Mouse (Mus musculus) liver (tissue): ENCODE data around the gene Isg15.
"Not testable (repeated sequence)": the region's sequence is repeated elsewhere in the genome, so short reads cannot be mapped to it uniquely, and the experiment has no call there.

ENCODE experiments used
- DNase-seq: peaks from one replicate; pipeline ENCODE4 v3.0.0-alpha.2; 2020; ENCODE audit warnings: mixed read lengths

The Isg15 gene

DNA sequence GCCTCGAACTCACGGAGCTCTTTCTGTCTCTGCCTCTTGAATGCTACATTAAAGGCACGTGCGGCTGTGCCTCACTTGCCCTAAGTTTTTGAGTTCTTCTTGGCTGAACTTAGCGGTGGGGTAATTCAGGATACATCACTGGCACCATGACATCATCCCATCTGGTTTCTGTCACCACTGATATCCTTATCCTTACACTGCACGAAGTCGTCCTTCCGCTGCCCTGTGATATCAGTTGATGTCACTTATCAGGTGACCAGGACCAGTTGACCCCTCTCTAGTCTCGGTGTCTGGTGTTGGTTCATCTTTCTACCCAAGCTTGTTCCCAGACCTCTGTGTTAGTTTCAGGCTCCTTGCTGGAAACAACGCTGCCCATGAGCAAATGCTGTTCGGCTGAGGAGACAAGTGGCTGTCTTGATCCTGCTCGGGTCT, 1.9 kb upstream of the Isg15 start:
- DNase-seq, result peak; percentile 73

DNA sequence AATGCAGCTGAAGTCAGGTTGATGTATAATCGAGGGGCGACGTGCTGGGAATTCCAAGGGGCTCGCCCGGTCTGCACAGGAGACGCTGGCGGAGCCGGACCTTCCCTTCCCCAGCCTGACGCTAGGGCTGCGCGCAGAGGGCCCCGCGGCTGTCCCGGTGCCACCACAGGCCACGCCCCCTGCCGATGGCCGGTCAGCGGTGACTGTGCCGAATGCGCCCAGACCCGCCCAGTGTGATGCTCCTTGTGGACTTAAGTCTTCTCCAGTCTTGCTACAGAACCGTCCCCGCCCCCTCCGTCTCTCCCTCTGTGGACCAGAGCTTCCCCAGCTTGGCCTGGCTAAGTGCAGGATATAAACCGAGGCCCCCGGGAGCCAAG, 2.8 kb downstream of the Isg15 start:
- DNase-seq, result peak; percentile 95

DNA sequence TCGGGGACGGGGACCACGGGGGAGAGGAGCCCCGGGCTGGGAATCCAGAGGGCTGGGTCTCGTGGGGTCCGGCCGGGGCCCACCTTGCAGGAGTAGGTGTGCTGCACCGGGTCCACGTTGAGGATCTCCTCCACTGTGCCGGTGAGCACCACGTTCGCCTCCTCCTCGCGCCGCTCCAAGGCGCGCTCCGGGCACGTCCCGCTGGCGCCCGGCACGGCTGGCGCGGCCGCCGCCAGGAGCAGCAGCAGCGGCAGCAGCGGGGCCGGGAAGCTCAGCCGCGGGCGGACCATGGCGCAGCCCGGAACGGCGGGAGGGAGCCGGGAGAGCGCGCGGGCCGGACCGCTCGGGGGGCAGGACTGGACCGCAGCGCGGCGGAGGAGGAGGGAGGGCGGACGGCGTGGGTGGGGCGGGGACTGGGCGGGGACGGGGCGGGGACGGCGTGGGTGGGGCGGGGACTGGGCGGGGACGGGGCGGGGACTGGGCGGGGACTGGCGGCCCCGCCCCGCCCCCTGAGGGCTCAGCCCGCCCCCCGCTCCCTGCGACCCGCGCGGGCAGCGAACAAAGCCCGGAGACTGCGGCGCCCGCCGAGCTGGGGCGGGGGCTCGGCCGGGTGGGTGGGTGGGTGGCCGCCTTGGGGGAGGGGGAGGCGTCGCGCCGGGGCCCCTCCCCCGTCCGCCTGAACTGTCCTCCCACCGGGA, 3.3 kb downstream of the Isg15 start, which contains the start of gene Agrn:
Gene Agrn (minus strand): TSS at position 358 of the 698 bp plus-strand sequence.
- DNase-seq, result peak; percentile 84

DNA sequence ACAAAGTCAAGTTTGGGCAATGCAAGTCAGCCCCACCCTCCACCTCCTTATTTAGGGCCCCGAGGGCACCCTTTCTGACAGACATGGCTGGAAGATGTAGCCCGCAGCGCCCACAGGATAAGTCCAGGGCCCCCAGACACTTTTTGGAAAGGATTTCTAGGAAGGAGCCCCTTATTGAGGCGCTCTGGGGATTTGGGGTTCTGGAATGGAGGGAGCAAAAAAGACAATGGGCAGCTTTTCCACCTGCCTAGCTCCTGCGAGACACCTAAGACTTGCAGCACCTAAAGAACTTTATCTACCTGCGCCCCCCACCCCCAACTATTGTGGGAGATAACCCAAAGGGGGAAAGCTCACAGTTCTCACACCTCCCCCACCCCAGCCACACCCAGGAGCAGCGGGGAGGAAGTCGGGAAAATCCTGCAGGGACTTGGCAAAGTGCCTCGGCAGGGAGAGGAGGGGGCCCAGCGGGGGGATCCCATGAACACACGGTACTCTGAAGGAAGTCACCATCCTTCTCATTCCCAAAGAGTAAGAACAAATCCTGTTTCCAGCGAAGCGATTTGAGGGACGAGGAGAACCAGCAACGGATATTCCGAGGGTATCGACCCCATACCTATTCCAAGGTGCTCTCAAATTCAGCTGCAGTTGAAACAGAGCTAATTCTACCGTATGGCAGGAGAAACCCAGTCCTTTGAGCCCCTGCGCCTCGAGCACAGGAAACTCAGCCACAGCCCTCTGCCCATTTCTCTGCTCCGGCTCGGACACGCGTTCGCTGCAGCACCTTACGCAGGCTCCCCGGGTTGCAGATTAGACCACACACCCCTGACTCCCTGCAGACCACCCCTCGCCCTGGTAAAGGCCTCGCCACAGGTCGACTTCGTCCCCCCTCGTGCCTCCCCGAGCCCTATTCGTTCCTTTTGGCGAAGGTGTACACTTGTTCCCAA, 4.4 kb downstream of the Isg15 start:
- DNase-seq, result peak; percentile 65

DNA sequence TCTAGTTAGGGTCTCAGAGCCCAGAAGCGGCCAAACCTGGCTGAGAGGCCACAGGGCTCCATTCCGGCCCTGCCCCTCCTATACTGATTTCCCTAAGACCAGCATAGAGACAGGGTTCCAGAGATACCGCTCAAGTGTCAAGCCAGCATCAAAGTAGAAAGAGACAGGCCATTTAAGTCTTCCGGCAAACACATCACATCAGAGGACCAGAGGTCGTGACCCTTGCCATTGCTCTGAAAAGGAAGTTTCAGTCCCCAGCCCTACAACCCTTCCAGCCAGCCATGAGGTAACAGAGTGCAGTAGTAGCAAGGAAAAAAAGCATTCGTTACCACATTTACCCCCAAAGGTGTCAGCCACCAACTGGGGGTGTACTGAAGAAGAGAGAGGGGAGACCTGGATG, 6.3 kb downstream of the Isg15 start:
- DNase-seq, result no peak

DNA sequence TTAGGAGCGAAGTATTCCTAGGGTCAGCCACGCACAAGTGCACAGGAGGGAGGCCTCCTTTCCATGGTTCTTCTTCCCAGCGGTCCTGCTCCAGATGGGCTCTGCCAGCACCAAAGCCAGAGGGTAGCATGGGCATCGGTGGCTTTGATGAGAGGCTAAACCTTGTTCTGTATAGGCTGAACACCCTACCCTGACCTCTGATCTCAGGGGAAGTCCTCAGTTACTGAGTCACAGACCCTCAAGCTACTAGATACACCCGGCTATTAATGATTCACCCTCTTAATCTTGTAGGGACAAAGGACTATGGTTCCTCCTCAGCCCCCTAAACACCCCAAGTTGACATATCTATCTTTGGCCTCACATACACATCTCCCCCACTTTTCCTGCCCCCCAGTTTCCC, 6.7 kb downstream of the Isg15 start:
- no peak for DNase-seq

DNA sequence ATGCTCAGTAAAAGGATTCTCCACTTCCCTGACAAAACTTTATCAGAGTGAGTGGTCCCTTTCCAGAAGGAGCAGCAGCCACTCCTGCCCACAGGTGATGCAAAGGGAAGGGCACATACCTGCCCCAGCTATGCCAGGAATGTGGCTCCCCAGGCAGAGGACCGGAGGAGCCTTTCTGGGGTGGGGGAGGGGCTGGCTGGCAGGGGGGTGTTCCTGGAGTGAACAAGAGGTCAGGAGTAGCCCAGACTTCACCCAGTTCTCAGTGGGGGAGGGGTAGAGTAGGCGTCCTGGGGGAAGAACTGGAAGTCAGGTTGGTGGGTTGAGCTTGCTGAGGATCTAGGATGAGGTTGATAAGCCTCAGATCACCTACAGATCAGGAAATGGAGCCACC, 7.4 kb downstream of the Isg15 start:
- no peak for DNase-seq

DNA sequence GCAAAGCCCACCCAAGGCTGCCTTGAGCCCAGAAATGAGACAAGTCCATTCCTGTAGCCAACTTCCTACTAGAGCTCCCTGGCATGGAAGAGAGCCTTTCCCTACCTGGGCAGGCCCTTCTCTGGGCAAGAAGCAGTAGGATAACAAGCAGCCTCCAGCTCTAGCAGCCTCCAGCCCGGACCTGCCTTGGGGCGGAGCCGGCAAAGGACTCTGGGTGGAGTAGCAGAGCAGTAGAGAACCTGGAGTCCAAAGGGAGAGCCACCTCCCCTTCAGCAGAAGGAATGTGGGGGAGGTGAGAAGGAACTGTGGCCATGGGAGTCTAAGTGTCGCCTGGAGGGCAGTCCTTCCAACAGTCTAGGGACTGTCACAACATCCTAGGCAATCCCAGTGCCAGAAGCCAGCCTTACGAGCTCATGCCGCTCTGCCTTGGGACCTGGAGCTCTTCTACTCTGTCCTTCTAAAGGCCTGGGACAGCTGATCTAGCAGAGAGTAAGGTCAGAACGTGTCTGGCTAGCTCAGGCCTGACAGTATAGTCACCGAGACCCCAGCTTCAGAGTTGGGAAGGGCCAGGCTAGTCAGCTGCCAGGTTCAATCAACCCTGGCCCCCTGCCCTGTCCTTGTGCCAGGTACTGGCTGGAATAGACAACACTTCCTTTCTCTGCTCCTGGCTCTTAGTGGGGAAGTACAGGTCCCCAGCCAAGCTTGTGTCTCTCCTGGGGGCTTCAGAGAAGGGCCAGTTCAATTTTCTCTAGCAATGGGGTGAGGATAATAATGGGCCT, 8.0 kb downstream of the Isg15 start:
- peak; percentile 73 for DNase-seq

DNA sequence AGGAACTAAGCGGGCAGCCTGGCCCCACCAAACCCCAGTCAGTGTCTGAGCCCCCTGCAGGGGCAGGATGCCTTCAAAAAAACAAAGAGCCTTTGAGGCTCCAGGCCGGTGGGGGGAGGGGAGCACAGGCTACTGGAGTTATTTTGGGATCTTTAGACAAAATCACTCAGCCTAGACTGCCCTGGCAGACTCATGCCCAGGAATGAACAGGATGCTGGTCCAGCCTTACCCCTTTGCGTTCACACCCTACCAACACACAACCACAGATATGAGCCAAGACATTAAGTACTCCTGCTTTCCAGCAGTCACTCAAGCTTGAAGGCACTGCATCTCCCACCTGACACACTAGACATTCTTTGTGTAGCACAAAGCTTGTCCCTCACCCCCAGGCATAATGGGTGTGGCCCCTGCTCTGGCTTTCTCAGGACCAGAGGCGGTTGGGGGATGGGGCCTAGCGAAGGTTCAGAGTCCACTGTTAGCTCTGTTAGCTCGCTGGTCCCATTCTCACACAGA, 11.8 kb downstream of the Isg15 start:
- DNase-seq, result peak; percentile 62

DNA sequence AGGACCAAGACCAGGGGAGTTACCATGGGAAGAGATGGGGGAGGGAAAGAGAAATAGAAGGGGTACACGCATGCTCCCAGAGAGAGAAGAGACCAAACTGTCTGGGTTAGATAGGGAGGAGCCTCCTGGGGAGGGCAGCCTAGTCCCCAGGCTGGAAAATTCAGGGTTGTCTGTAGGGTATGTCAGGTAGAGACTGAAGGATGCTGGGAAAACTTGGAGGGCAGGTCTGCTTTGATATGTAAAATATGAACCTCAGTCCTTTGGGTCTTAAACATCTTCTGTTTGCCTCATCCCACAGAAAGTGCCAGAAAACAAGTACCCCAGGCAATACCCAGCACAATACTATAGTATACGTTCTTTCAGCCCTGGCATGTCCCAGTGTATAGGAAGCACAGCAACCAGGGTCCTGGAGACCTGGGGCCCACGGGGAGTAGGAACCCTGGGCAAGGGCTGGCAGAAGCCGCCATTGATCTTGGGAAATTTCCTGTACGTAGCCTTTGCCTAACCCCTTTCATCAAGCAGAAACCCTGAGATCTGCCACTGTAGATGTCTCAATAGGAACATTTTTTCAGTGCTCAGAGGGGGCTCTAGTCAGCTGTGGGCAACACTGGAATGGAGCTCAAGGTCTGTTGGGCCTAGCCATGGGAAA, 12.3 kb downstream of the Isg15 start:
- DNase-seq, result no peak

DNA sequence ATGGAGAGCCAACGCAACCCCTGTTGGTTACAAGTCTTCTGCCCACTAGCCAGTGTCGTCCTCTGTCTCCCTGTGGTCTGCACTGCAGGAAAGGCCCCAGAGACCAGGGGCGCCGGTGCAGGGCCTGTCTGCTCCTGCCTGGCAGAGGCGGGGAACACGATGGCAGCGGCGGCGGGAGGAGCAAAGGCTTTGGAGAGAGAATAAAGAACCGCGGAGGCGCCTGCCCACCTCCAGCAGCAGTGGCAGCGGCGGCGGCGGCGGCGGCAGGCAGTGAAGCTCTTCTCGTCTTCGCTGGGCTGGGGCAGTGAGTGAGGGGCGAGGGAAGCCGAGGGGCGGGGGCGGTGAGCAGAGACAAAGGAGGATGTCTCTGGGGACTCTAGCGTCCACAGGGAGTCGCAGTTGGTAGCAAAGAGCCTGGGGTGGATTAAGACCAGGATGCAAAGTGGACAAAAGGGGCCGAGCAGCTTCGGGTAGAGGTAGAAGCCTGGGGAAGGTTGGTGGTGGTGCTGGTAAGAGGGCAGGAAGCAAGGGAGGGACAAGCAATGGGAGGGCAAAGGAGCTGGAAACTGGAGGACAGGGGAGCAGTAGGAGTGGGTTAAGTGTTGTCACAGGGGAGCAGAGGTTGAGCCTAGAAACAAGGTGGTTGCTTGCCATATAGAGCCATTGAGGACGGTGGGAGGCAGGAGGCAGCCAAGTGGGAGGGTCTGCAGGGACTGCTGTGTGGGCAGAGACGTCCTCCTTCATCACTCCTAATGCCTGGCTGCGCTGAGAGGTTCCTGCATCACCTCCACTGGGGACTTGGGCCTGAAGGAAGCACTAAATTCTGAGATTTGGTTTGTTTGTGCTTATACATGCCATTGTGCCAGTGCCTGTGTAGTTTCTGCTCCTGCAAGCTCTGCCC, 14.4 kb downstream of the Isg15 start:
- DNase-seq, result peak; percentile 43

DNA sequence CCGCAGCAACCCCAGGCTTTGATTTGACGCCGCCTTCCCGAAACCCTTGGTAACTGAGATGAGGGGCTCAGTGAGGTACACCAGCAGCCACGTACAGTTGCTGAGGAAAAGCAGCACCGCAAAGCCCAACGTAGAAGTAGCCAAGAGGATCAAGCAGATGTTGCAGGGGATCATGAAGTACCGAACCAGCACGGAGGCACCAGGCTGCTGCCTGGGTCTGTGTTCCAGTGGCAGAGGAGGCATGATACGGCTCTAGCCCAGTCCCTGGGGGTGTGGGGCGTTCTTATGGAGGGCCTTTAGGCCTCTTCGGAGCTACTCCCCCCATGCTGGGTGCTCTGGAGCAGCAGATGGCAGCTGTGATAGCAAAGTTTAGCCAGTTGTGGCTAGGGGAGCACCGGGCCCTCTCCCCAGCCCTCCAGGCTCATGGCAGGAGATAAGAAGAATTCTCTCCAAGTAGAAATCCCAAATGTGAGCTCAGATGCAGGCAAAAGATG, 15.1 kb downstream of the Isg15 start:
- DNase-seq, result peak; percentile 69

DNA sequence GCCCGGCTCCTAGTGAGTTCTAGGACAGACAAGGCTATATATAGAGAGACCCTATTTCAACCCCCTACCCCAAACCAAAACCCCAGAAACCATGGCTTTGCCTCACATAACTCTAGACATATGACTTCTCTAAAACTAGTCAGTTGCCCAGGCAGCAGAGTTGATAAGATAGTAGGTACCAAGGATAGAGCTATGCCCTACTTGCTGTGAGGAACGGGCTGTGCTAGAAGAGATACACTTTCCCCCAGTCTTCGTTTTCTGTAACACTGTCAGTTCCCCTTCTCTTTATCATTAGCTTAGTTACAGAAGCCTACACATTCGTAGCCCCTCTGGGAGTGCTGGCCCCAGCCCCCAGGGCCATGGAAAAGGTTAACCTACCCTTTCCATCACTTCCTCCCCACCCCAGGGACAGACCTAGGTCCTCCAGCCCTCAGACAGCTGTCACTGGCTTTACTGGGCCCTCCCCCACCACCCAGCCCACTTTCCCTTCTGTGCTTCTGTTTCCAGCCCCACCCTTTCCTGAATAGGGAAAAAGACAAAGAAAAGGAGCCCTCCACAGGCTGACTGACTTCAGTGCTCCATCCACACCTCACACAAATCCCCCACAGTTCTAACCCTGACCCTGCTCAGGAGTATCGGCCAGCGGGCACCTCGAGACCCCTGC, 16.2 kb downstream of the Isg15 start:
- no peak for DNase-seq

DNA sequence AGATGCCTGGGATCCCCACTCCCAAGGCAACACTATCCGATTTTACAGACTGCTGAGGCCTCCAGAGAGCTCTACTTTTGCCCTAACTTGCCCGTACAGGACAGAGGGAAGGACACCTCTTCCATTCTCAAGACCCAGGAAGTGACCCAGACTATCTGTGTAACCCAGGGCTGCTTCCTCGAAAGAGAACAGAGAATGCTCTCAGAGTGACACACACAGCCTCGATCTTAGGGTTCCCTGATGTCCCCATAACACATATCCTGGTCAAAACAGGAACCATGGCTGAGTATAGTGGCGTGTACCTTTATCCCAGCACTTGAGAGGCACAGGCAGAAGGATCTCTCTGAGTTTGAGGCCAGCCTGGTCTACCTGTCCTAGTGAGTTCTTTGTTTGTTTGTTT, 16.9 kb downstream of the Isg15 start:
- no peak for DNase-seq

DNA sequence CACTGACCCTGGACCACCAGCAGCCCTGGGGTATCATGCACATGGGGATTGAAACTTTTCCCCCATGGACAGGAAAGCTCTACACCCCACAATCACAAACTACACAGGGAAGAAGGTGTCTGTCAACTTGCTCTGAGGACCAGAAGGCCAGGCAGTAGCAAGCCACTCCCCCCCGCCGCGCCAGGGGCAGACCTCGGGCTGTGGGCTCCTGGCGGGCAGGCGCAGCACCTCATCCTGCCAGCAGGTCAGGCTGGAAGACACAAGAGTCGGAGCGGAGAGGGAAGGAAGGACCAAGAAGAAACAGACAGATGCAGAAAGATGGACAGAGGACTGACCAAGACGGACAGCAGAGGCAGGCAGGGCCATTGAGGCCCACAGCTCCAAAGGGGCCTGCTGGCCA, 23.0 kb downstream of the Isg15 start:
- no peak for DNase-seq

DNA sequence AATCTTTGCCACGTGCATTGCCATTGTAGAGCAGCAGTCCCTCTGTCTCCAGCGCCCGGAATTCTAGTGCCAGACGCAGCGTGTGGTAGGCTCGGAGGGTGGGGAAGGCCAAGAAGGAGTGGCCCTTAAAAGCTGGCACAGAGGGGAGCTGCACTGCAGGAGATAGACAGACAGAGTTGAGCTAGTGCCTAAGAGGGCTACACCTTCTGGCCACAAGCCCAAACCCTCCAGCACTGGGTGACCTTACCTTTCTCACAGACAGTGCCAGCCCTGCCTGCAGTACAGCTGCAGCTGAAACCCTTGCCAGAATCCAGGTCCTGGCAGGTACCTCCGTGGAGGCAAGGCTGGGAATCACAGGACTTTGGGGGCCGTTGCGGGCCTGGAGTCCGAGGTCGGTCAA, 28.8 kb downstream of the Isg15 start:
- no peak for DNase-seq

DNA sequence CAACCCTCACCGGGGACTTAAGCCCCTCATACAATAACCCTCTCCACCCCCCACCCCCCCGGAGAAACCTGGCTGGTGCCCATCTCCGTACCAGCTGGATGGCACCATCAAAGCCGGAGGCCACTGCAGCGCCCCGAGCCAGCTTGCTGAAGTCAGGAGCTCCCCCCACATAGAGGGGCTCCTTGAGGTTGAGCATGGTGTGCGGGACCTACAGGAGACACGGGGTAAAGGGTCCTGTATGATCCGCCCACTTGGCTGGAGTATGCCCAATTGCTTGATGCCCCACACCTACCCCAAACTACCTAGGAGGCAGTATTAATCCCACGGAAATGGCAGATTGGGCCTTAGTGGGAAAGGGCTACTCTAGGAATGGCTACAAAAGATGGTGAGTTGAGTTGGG, 31.5 kb downstream of the Isg15 start:
- DNase-seq, result no peak

DNA sequence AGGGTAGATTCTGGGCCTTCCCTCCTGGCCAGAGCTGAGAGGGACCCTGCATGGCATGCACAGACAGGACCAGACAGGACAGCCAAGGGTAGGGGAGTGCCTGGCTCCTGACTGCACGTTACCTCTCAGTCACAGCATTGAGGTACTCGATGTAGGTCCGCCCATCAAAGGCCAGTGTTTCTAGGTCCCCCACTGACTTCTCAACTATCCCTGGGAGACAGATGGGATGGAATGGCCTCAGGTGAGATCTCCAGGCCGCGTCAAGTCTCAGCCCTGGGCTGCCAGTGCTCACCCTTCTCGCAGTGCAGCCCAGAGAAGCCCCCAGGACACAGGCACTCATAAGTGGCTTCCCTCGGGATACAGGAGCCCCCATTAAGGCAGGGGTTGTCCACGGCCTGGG, 32.0 kb downstream of the Isg15 start:
- no peak for DNase-seq

DNA sequence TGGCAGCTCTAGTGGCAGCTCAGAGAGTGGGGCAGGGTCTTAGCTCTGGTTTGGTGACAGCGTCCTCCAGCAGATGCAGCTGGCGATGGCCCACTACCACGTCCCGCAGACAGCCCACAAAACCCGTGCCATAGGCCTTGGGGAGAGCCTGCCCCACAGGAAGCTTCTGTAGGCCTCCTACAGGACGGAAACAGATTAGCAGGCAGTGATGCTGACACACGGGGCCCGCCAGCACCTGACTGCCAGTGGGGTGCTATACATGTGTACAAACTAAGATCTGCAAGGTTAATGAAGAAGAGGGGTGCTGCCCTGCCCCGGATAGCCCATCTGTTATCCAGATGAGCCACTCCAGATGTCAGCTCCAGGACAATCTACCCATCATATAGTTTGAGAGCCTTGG, 34.1 kb downstream of the Isg15 start:
- no peak for DNase-seq

DNA sequence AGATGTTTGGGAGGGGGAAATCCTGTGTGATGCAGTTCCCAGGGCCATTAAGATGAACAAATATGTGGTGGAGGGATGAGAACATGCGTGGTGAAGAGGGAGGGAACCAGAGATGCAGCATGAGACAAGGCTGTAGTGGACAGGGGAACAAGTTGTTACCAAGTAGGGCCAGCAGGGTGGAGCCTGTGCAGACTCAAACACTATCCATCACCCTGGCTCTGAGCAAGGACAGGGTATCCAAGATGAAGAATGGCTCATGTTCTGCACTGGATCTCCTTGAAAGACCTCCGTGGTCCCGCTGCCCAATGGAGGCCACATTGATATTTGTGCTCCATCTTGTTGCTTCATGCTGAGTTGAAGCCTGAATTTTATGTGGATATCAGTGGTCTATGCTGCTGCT, 45.8 kb downstream of the Isg15 start:
- DNase-seq, result no peak

DNA sequence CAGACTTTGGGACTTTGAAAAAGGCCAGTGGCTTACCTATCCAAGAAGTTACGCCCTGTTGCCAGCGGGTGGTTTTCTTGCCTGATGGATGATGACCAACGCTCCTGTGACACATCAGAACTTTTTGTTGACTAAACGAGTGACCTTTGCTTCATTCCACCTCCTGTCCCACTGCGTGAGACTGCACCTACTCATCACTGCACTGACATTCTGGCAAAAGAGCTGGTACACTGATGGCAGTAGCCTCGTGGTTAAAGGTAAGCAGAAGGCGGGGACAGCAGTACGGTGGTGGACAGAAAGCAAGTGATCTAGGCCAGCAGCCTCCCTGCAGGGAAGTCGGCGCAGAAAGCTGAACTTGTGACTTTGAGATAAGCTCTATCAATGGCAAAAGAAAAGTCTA, 49.7 kb downstream of the Isg15 start:
- DNase-seq, result not testable (repeated sequence)
